Mouse (Mus musculus): ENCODE results near the gene Pigk.

- TF ChIP-seq CTCF (IDR thresholded peaks at IDR 0.05; ENCODE audit: borderline replicate concordance, extremely low read depth, insufficient read depth, insufficient read length) = no peak
- TF ChIP-seq POLR2A (IDR thresholded peaks at IDR 0.05; ENCODE audit: borderline replicate concordance, extremely low read depth, insufficient read depth, insufficient read length, poor library complexity, severe bottlenecking) = no peak
Observed at GRCm38 (mm10) chr3:152998901-152999300, 285.0 kb downstream of the Pigk start.

Data from brain, embryonic 14.5 days (tissue).